Mouse (Mus musculus): ENCODE results near the gene Gabbr2.

Gene Gabbr2

DNA sequence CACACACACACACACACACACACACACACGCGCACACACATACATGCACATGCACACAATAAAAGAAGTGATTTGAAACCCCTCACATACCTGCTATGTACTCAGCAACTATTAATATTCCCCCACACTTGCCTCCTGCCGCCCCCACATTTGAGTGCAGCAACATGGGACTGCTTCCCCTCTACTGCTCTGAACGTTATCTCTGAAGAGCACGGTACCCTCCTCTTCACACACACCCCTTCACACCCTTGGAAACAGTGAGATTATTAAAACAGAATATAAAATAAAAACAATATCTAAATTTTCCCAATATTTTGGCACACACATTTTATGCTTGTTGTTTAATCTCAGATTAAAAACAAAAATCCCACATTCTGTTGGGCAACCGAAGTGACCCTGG lies 77.1 kb downstream of the Gabbr2 start:
- no peak for DNase-seq

DNA sequence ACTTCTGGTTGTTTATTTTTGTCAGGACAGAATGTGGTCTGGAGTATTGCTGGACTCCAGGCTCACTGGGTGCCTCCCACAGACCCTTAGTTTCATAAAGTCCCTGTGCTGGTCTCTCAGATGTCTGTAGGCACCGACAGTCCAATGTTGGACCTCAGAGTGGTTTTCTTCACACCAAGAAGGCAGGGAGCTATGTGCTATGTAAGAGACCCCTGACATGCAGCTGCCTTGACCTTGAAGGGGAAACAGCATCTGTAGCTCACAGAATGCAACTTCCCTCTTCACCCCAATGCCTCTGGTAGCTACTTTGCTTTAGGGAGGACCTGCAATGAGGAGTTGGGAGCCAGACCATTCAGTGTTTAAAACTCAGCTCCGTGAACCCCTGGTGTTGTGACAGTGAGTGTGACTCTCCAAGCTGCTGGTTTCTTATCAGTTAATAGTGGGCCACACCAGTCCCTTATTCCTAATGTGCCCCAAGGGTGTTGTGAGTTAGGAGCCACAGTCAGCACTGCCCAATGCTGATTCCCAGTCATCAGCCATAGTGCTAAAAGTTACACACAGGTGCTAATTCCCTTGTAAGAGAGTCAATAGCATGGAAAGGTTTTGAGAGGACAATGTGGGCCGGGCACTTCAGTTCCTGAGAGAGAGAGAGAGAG lies 85.5 kb downstream of the Gabbr2 start:
- DNase-seq: no peak

GRCm38 (mm10) chr4:46905152-46905551 lies 86.5 kb downstream of the Gabbr2 start:
- DNase-seq: no peak

- no peak for DNase-seq
Observed at GRCm38 (mm10) chr4:46904129-46904528, 87.5 kb downstream of the Gabbr2 start.

- DNase-seq: peak; percentile 91
Observed at GRCm38 (mm10) chr4:46898546-46898945, 93.1 kb downstream of the Gabbr2 start.

DNA sequence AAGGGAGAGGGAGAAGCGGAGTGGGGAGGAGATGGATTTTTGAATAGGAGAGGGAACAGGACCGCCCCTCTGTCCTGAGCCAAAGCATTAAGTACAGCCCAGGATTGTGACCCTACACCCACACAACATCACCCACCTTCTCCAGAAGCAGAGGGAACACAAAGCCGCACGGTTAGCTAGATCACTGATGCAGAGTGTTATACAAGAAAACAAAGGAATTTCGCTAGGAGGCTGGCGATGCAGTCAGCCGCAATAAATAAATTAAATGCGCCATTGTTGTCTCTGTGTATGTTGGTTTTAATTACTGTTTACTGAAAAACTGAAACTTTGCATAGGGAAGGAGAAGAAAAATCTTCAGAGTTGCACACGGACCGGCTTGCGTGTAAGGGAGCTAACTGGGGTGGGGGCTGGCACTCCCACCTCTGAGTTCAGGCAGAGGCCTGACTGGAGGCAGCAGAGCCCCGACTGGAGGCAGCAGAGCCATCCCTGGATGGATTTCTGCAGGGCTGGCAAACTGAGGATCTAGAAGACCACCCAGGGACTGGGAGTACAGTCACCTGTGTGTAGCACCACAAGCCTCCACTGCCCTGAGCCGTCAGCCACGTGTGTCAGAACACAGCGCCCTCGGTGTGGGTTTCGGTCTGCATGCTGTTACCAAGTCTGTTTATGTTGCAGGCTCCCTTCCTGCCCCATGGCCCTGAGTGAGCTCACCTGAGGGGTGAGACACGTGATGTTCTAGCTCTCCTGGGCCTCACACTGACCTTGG lies 93.9 kb downstream of the Gabbr2 start:
- peak; percentile 91 for DNase-seq

DNA sequence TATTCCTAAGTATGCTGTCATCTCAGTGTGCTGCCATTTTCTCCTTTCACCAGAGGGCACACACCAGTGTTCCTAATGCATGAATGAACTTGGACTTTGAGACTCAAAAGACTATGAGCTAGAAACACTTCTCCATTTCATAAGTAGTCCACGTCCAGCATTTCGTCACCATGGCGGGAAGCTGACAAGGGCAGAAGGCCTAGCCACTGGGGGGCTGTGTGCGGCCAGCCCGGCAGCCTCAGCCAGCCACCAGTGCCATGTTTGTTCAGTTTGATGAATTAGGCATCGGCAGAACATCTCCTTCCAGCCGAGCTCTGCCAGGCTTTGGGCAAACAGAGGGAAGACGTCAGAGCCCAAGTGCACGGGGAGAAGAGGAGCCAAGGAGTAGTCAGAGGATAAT lies 97.5 kb downstream of the Gabbr2 start:
- no peak for DNase-seq

- no peak for DNase-seq
Observed at GRCm38 (mm10) chr4:46889175-46889574, 102.5 kb downstream of the Gabbr2 start.

DNA sequence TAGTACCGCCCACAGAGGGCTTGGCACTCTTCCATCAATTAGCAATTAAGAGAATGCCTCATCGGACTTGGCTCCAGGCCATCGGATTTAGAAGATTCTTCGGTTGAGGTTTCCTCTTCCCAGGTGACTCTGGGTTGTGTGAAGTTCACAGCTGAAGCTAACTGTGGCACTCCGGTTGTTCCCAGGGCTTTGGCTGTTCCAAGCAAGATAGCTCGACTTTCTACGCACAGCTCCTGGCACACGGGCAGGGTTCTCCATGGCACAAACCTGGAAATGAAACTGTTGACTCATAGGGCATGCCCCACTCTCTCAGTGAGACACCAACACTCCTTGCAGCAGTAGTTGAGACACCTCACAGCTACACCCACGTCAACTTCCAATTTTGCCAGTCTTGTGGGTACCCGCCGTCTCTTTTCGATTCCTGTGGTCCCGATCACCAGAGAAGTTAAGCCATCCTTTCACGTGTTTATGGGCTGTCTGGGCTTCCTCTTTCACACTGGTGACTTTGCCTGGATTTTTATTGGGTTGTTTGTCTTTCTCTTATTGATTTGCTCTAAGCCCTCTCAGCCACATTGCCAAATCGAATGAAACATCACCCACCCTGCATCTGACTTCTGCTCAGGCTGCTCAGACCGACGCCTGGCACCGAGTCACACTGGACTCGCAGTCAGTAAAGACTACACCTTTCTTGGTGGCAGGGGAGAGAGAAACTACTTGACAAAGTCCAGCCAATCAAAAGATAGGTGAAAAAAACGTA lies 105.9 kb downstream of the Gabbr2 start:
- peak; percentile 46 for DNase-seq

DNA sequence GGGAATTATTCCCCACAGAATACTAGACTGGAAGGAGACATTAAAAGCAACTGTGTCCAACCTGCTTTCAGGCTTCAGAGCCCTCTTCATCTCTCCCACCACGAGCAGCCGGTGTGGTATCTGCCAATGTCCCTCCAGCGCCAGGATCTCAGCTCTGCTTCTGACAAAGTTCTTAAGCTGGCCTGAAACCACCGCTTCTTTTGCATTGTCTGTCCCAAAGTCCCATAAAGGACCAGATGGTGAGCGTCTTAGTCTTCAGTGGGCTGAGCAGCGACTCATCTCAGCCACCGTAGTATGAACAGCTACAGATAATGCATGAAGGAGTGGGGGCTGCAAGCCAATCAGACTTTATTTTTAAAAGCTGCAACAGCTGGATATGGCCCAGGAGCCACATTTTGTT lies 107.5 kb downstream of the Gabbr2 start:
- peak; percentile 48 for DNase-seq

- no peak for DNase-seq
Observed at GRCm38 (mm10) chr4:46883546-46883945, 108.1 kb downstream of the Gabbr2 start.

GRCm38 (mm10) chr4:46883047-46883446 lies 108.6 kb downstream of the Gabbr2 start:
- peak; percentile 59 for DNase-seq

GRCm38 (mm10) chr4:46881271-46881670 lies 110.4 kb downstream of the Gabbr2 start:
- DNase-seq: no peak

GRCm38 (mm10) chr4:46879943-46880342 lies 111.7 kb downstream of the Gabbr2 start:
- peak; percentile 29 for DNase-seq

DNA sequence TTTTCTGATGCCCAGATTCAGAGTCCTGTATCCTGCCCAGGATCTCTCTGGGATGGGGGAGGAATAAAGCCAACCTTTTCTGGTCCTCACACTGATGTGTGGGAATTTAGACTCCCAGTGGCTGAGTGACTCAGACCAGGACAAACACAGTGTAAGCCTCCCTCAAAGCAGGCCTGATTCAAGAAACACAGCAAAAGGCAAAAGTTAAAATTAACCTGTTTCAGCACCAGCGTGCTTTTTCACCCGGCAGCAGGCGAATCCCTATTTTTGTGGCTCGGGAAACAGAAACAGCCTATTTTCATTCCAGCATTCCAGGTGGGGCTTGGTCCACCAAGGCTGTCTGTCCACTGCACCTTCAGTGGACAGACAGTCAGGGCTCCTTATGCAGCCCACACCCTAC lies 118.9 kb downstream of the Gabbr2 start:
- no peak for DNase-seq

DNA sequence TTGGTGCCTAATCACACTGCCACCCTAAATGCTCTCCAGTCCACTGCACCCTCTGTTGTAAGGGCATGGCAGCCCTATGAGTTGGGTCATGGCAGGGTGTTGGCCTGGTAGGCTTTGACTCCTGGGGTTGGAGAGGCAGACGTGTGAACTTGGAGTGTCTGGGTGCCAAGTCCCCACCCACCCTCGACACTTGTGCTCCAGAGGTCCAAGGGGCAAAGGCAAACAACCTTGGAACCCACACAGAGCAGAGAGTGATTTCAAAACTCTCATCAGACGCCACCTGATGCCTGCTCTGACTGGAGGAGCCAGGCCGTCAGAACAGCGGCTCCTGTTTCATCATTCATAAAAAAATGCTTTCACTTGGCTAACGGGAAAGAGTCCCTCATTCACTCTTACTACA lies 121.5 kb downstream of the Gabbr2 start:
- DNase-seq: no peak

- DNase-seq: no peak
Observed at GRCm38 (mm10) chr4:46869380-46869779, 122.3 kb downstream of the Gabbr2 start.

- DNase-seq: no peak
Observed at GRCm38 (mm10) chr4:46868921-46869320, 122.8 kb downstream of the Gabbr2 start.

DNA sequence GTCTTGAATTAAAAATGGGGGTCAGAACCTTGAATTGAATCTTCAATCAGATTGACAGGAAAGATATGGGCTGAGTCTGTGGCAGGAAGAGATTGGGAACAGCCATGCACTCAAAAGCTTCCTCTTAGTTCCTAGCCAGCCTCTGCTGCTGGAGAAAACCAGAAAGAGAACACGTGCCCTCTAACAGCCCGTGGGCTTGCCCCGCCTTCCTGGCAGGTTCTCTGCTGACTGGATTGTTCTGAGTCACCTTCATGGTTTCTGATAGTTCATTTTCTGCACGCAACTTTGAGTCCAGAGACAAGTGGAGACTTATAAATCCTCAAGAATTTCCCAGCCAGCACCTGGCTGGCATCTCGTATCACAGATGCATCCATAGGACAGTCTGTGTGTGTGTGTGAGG lies 123.5 kb downstream of the Gabbr2 start:
- DNase-seq: no peak

DNA sequence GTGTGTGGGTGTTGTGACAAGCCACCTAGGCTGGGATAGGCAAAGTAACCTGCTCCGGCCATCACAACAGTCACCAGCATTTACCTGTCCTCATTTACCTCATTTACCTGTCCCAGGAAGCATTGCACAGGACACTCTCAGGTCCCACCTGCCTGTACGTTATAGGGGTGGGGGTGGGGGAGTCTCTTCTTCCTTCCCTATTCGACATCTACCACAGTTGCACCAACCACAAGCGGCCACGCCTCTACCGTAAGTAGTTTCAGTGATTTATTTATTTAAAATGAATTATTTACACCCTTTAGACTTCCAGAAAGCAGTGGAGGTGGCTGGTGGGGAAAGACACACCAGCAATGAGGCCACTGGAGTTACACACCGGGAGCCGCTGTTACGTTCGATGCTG lies 123.9 kb downstream of the Gabbr2 start:
- no peak for DNase-seq

- no peak for DNase-seq
Observed at GRCm38 (mm10) chr4:46866070-46866469, 125.6 kb downstream of the Gabbr2 start.

GRCm38 (mm10) chr4:46863721-46864120 lies 128.0 kb downstream of the Gabbr2 start:
- no peak for DNase-seq

GRCm38 (mm10) chr4:46862677-46863076 lies 129.0 kb downstream of the Gabbr2 start:
- no peak for DNase-seq

GRCm38 (mm10) chr4:46860586-46860985 lies 131.1 kb downstream of the Gabbr2 start:
- DNase-seq: no peak

Measured in retina, postnatal 1 day (tissue).